Mouse (Mus musculus) CD4-positive, CD25-positive, alpha-beta regulatory T cell, adult 4 months (primary cell): ENCODE results near the gene St8sia1. TPM values are rescaled to one million over a fixed set of nuclear protein-coding genes. Genes with fewer than 3 reads are reported as not detected.
A peak's percentile ranks its signal among the peaks of the same experiment; 100 is the strongest.
"Not testable (repeated sequence)": the region's sequence is repeated elsewhere in the genome, so short reads cannot be mapped to it uniquely, and the experiment has no call there.

Experiments used
- ATAC-seq: one replicate; pipeline ENCODE4 v1.8.0; 2017
- polyA plus RNA-seq, 2 experiments: library from polyadenylated mRNA; unstranded; fragments of 100-300 nt; shearing (Covaris generic); gene quantifications; one replicate each; pipeline ENCODE4 v1.2.1; 2017

The St8sia1 gene
- polyA plus RNA-seq, result 10 to 100 TPM; 11.2 to 12.4 TPM

- ATAC-seq, result peak; percentile 41
These were observed at the start of gene St8sia1 for GRCm38 (mm10) chr6:142964076-142964530. St8sia1 (minus strand) TSS chr6:142964452.

- ATAC-seq, result no peak
These were observed 48.4 kb upstream of the St8sia1 start for GRCm38 (mm10) chr6:143012513-143013215.

- ATAC-seq, result no peak
These were observed 44.6 kb upstream of the St8sia1 start for GRCm38 (mm10) chr6:143008865-143009264.

GRCm38 (mm10) chr6:143005209-143005608, 41.0 kb upstream of the St8sia1 start:
- not testable (repeated sequence) for ATAC-seq

GRCm38 (mm10) chr6:143004801-143005200, 40.5 kb upstream of the St8sia1 start:
- no peak for ATAC-seq

GRCm38 (mm10) chr6:142998221-142998999, 34.2 kb upstream of the St8sia1 start:
- no peak for ATAC-seq

GRCm38 (mm10) chr6:142996887-142997286, 32.6 kb upstream of the St8sia1 start:
- no peak for ATAC-seq

- no peak for ATAC-seq
These were observed 31.3 kb upstream of the St8sia1 start for GRCm38 (mm10) chr6:142995567-142995966.

- no peak for ATAC-seq
These were observed 30.6 kb upstream of the St8sia1 start for GRCm38 (mm10) chr6:142994821-142995220.

GRCm38 (mm10) chr6:142993705-142994698, 29.8 kb upstream of the St8sia1 start:
- no peak for ATAC-seq

GRCm38 (mm10) chr6:142992971-142993370, 28.7 kb upstream of the St8sia1 start:
- ATAC-seq, result no peak

GRCm38 (mm10) chr6:142992099-142992498, 27.8 kb upstream of the St8sia1 start:
- ATAC-seq, result no peak

GRCm38 (mm10) chr6:142991391-142992059, 27.3 kb upstream of the St8sia1 start:
- ATAC-seq, result peak; percentile 68

- ATAC-seq, result no peak
These were observed 26.3 kb upstream of the St8sia1 start for GRCm38 (mm10) chr6:142990516-142990915.

- no peak for ATAC-seq
These were observed 25.2 kb upstream of the St8sia1 start for GRCm38 (mm10) chr6:142989495-142989894.

- peak; percentile 73 for ATAC-seq
These were observed 24.5 kb upstream of the St8sia1 start for GRCm38 (mm10) chr6:142988753-142989152.

- ATAC-seq, result no peak
These were observed 24.0 kb upstream of the St8sia1 start for GRCm38 (mm10) chr6:142988231-142988630.

- ATAC-seq, result no peak
These were observed 23.4 kb upstream of the St8sia1 start for GRCm38 (mm10) chr6:142987616-142988015.

GRCm38 (mm10) chr6:142986706-142987105, 22.5 kb upstream of the St8sia1 start:
- not testable (repeated sequence) for ATAC-seq

GRCm38 (mm10) chr6:142985561-142986238, 21.4 kb upstream of the St8sia1 start:
- ATAC-seq, result not testable (repeated sequence)
